Mouse (Mus musculus) heart, embryonic 12.5 days (tissue): ENCODE data around the gene Zfp444. TPM values are rescaled to one million over a fixed set of nuclear protein-coding genes. Genes with fewer than 3 reads are reported as not detected.
"Not testable (repeated sequence)": the region's sequence is repeated elsewhere in the genome, so short reads cannot be mapped to it uniquely, and the experiment has no call there.

Source experiments
- ATAC-seq: fragments of 200-750 bp; cut with Nextera tagmentation; 2 replicates; pipeline ENCODE4 v1.8.0; 2017; ENCODE audit warnings: moderate TSS enrichment, moderate library complexity; ENCODE audit not compliant: insufficient number of reproducible peaks, low FRiP score
- H3K27ac ChIP-seq: fragments of 300-500 bp; sonication (generic); 2 replicates; pipeline ENCODE4 v1.5.1; 2016; ENCODE audit warnings: mild to moderate bottlenecking, moderate library complexity; ENCODE audit not compliant: poor library complexity, severe bottlenecking
- H3K27me3 ChIP-seq: fragments of 300-500 bp; sonication (generic); replicated peaks from 2 replicates; pipeline ENCODE4 v1.6.1; 2016; ENCODE audit warnings: mild to moderate bottlenecking, moderate library complexity
- H3K36me3 ChIP-seq: fragments of 300-500 bp; sonication (generic); 2 replicates; pipeline ENCODE4 v1.6.1; 2016; ENCODE audit warnings: mild to moderate bottlenecking, moderate library complexity
- H3K4me1 ChIP-seq: fragments of 300-500 bp; sonication (generic); replicated peaks from 2 replicates; pipeline ENCODE4 v1.6.1; 2016; ENCODE audit warnings: mild to moderate bottlenecking
- H3K4me2 ChIP-seq: fragments of 300-500 bp; sonication (generic); 2 replicates; pipeline ENCODE4 v1.6.1; 2016; ENCODE audit warnings: mild to moderate bottlenecking, moderate library complexity
- H3K4me3 ChIP-seq: fragments of 300-500 bp; sonication (generic); 2 replicates; pipeline ENCODE4 v1.5.1; 2016; ENCODE audit warnings: mild to moderate bottlenecking
- H3K9ac ChIP-seq: fragments of 300-500 bp; sonication (generic); 2 replicates; pipeline ENCODE4 v1.6.1; 2016; ENCODE audit warnings: mild to moderate bottlenecking, moderate library complexity
- H3K9me3 ChIP-seq: fragments of 300-500 bp; sonication (generic); replicated peaks from 2 replicates; pipeline ENCODE4 v1.6.1; 2016; ENCODE audit warnings: mild to moderate bottlenecking, moderate library complexity
- WGBS: fragments of 180-500 bp; shearing (Covaris S2); methylation state at CpG from one replicate; pipeline ENCODE4 v1.1.7; 2016; 5-methylcytosine and 5-hydroxymethylcytosine counted together
- polyA plus RNA-seq: library from polyadenylated mRNA; unstranded; fragments of >200 nt; fragmentation: Nextera tagmentation; extraction: Ambion mirVana; gene quantifications from 2 replicates; pipeline ENCODE4 v1.2.1, GENCODE M21; 2016

The Zfp444 gene
- polyA plus RNA-seq, 1 experiment from 2014 or later, result 30.2 TPM

- H3K36me3 ChIP-seq, result no peaks in the 10 kb centered on the region
- H3K27me3 ChIP-seq, result no peaks in the 10 kb centered on the region
- no peak overlapping the region for H3K4me2 ChIP-seq
- H3K9me3 ChIP-seq, result peaks cover 28% of the 10 kb centered on the region
- no peak for ATAC-seq
- H3K4me1 ChIP-seq, result no peaks in the 10 kb centered on the region
- no peak overlapping the region for H3K9ac ChIP-seq
- WGBS, result 41% methylated on average over 5 of the region's 5 CpGs
- no peak overlapping the region for H3K4me3 ChIP-seq
- no peak overlapping the region for H3K27ac ChIP-seq
These were observed 41.1 kb downstream of the Zfp444 start for GRCm38 (mm10) chr7:6213144-6213543.

GRCm38 (mm10) chr7:6214691-6215090, 42.7 kb downstream of the Zfp444 start:
- not testable (repeated sequence) for ATAC-seq, H3K27me3 ChIP-seq, H3K9ac ChIP-seq, H3K4me2 ChIP-seq, H3K36me3 ChIP-seq, H3K27ac ChIP-seq, H3K4me3 ChIP-seq, H3K4me1 ChIP-seq
- WGBS, result 82% methylated on average over 4 of the region's 4 CpGs
- H3K9me3 ChIP-seq, result peaks cover 29% of the 10 kb centered on the region

GRCm38 (mm10) chr7:6220147-6220546, 48.1 kb downstream of the Zfp444 start:
- ATAC-seq, result no peak
- WGBS, result 40% methylated on average over 3 of the region's 3 CpGs
- Histone ChIP-seq H3K4me3 (no peak overlapping the region), H3K27ac (no peak overlapping the region), H3K9ac (no peak overlapping the region), H3K27me3 (no peaks in the 10 kb centered on the region), H3K4me2 (no peak overlapping the region), H3K36me3 (no peaks in the 10 kb centered on the region), H3K4me1 (no peaks in the 10 kb centered on the region), H3K9me3 (peaks cover 26% of the 10 kb centered on the region)

- no peaks in the 10 kb centered on the region for H3K27me3 ChIP-seq
- H3K4me3 ChIP-seq, result no peak within 1 kb of the TSS
- H3K9ac ChIP-seq, result no peak within 1 kb of the TSS
- no peaks in the 10 kb centered on the region for H3K4me1 ChIP-seq
- H3K27ac ChIP-seq, result no peak within 1 kb of the TSS
- H3K4me2 ChIP-seq, result no peak within 1 kb of the TSS
- H3K36me3 ChIP-seq, result no peaks in the 10 kb centered on the region
- 88% methylated on average over 12 of the region's 12 CpGs for WGBS
- peaks cover 22% of the 10 kb centered on the region for H3K9me3 ChIP-seq
- ATAC-seq, result no peak
These were observed 50.0 kb downstream of the Zfp444 start, which contains the start of gene Zscan5b for GRCm38 (mm10) chr7:6221978-6222377. Gene Zscan5b (plus strand): TSS chr7:6222278.

GRCm38 (mm10) chr7:6228491-6228890, 56.5 kb downstream of the Zfp444 start:
- ATAC-seq, H3K36me3 ChIP-seq, H3K27ac ChIP-seq, H3K4me1 ChIP-seq, H3K4me3 ChIP-seq, H3K9ac ChIP-seq, H3K27me3 ChIP-seq, H3K4me2 ChIP-seq: not testable (repeated sequence)
- whole genome bisulfite sequencing, result 60% methylated on average over 8 of the region's 8 CpGs
- H3K9me3 ChIP-seq, result peaks cover 20% of the 10 kb centered on the region

- Histone ChIP-seq H3K4me3 (no peak overlapping the region), H3K27me3 (no peaks in the 10 kb centered on the region), H3K27ac (no peak overlapping the region), H3K4me2 (no peak overlapping the region), H3K36me3 (no peaks in the 10 kb centered on the region), H3K9ac (no peak overlapping the region), H3K4me1 (no peaks in the 10 kb centered on the region), H3K9me3 (no peaks in the 10 kb centered on the region)
- whole genome bisulfite sequencing, result 48% methylated on average over 11 of the region's 11 CpGs
- ATAC-seq, result no peak
These were observed 67.8 kb downstream of the Zfp444 start for GRCm38 (mm10) chr7:6239787-6240186.

GRCm38 (mm10) chr7:6240841-6241425, 68.9 kb downstream of the Zfp444 start:
- H3K4me1 ChIP-seq, H3K9me3 ChIP-seq, H3K27ac ChIP-seq, H3K36me3 ChIP-seq, H3K4me2 ChIP-seq, H3K9ac ChIP-seq, H3K4me3 ChIP-seq, H3K27me3 ChIP-seq, ATAC-seq: not testable (repeated sequence)
- 20% methylated on average over 1 of the region's 1 CpGs for WGBS

Other genes starting within 250 kb of the Zfp444 start
- not detected in 2 replicates for gene Vmn1r65, start 161.2 kb upstream of the Zfp444 start, polyA plus RNA-seq
- gene Nlrp4c, start 127.1 kb upstream of the Zfp444 start, polyA plus RNA-seq, result not detected in 2 replicates
- 26.0 and 27.7 TPM in 2 replicates for gene Zfp787, start 16.2 kb upstream of the Zfp444 start, polyA plus RNA-seq
- not detected in 2 replicates for gene Galp, start 24.9 kb downstream of the Zfp444 start, polyA plus RNA-seq
- gene Zscan5b, start 50.1 kb downstream of the Zfp444 start, polyA plus RNA-seq, result not detected in 2 replicates
- not detected in 2 replicates for gene Epp13, start 80.5 kb downstream of the Zfp444 start, polyA plus RNA-seq
- gene Zfp667, start 114.4 kb downstream of the Zfp444 start, polyA plus RNA-seq, result 3.7 and 4.2 TPM in 2 replicates
- gene Zfp583, start 159.1 kb downstream of the Zfp444 start, polyA plus RNA-seq, result 4.3 and 4.8 TPM in 2 replicates
- gene Gm3854, start 171.5 kb downstream of the Zfp444 start, polyA plus RNA-seq, result 1.1 and 1.6 TPM in 2 replicates
- 1.2 and 1.4 TPM in 2 replicates for gene Zfp78, start 191.1 kb downstream of the Zfp444 start, polyA plus RNA-seq
- 7.3 and 10.7 TPM in 2 replicates for gene Zfp28, start 211.1 kb downstream of the Zfp444 start, polyA plus RNA-seq
- gene Smim17, start 226.5 kb downstream of the Zfp444 start, polyA plus RNA-seq, result 0.15 and 0.39 TPM in 2 replicates
- gene Gm20715, start 238.1 kb downstream of the Zfp444 start, polyA plus RNA-seq, result not detected in 2 replicates